Mouse (Mus musculus): ENCODE data around the gene St3gal3. TPM values are rescaled to one million over a fixed set of nuclear protein-coding genes. Genes with fewer than 3 reads are reported as not detected.

The St3gal3 gene
- total and polyA plus RNA-seq, 3 experiments, result 16.4 to 23.3 TPM; not detected in 1

GRCm38 (mm10) chr4:118019640-118020039, 115.1 kb downstream of the St3gal3 start:
- no peak for DNase-seq (ENCODE audit: low read depth, low spot score)
- Histone ChIP-seq H3K4me1 (ENCODE audit: control insufficient read depth in 1 of 2, insufficient read depth in 2 of 2, low read length in 2 of 2) (no peaks in the 10 kb centered on the region), H3K4me3 (ENCODE audit: control insufficient read depth in 1 of 2, insufficient read depth in 1 of 2, low read depth in 2 of 2, low read length in 2 of 2) (no peak overlapping the region), H3K27ac (ENCODE audit: control insufficient read depth, low read depth, low read length) (no peak overlapping the region), H3K36me3 (ENCODE audit: control insufficient read depth in 1 of 2, insufficient read depth in 2 of 2, low read length in 2 of 2) (no peaks in the 10 kb centered on the region), H3K9ac (ENCODE audit: control insufficient read depth, low read depth, low read length, poor library complexity, severe bottlenecking) (no peak overlapping the region), H3K79me2 (ENCODE audit: control insufficient read depth, insufficient read depth, low read length, poor library complexity) (no peaks in the 10 kb centered on the region; the same call in 1 of the 2 replicates), H3K27me3 (ENCODE audit: control insufficient read depth in 1 of 2, insufficient read depth in 2 of 2, low read length in 2 of 2) (no peaks in the 10 kb centered on the region), H3K9me3 (replicated peaks; ENCODE audit: insufficient read depth, low read length) (no peaks in the 10 kb centered on the region)
- no peak for TF ChIP-seq E2F4 (IDR thresholded peaks at IDR 0.05; ENCODE audit: borderline replicate concordance, low read depth, low read length)
- TF ChIP-seq MYB (IDR thresholded peaks at IDR 0.05; ENCODE audit: low read depth, low read length), result no peak
- TF ChIP-seq GATA1 (IDR thresholded peaks at IDR 0.05; ENCODE audit: low read depth, low read length), result no peak
- TF ChIP-seq UBTF (IDR thresholded peaks at IDR 0.05; ENCODE audit: borderline replicate concordance, insufficient read depth, low read depth, low read length), result no peak
- TF ChIP-seq TBP (IDR thresholded peaks at IDR 0.05; ENCODE audit: low read depth, low read length), result no peak
- no peak for TF ChIP-seq CHD2 (IDR thresholded peaks at IDR 0.05; ENCODE audit: low read length)
- no peak for TF ChIP-seq HCFC1 (IDR thresholded peaks at IDR 0.05; ENCODE audit: low read depth, low read length)
- no peak for TF ChIP-seq CTCF (IDR thresholded peaks at IDR 0.05 in 2 of 3, conservative IDR thresholded peaks at IDR 0.05 in 1 of 3; ENCODE audit: control insufficient read depth in 1 of 3, insufficient read depth in 1 of 3, low read depth in 2 of 3, low read length in 3 of 3, poor library complexity in 1 of 3, severe bottlenecking in 1 of 3)
- TF ChIP-seq MAX (IDR thresholded peaks at IDR 0.05; ENCODE audit: low read length), result no peak
- no peak for TF ChIP-seq POLR2A (IDR thresholded peaks at IDR 0.05; ENCODE audit: control insufficient read depth in 1 of 2, insufficient read depth in 1 of 2, low read depth in 1 of 2, low read length in 2 of 2, poor library complexity in 1 of 2)

- TF ChIP-seq ZMIZ1 (IDR thresholded peaks at IDR 0.05; ENCODE audit: low read depth, low read length) (no peak), CHD2 (IDR thresholded peaks at IDR 0.05; ENCODE audit: low read length) (no peak), EP300 (IDR thresholded peaks at IDR 0.05; ENCODE audit: low read depth in 1 of 2, low read length in 2 of 2) (no peak)
- no peaks in the 10 kb centered on the region; a peak in 1 of 4 replicates for H3K36me3 ChIP-seq (ENCODE audit: control insufficient read depth in 1 of 2, insufficient read depth in 2 of 2, low read length in 2 of 2)
- no peaks in the 10 kb centered on the region for H3K27me3 ChIP-seq (ENCODE audit: control insufficient read depth in 1 of 2, insufficient read depth in 2 of 2, low read length in 2 of 2)
- H3K79me2 ChIP-seq (ENCODE audit: control insufficient read depth, insufficient read depth, low read length, poor library complexity), result no peaks in the 10 kb centered on the region; the same call in 1 of the 2 replicates
- no peak overlapping the region for H3K27ac ChIP-seq (ENCODE audit: control insufficient read depth, low read depth, low read length)
- no peak overlapping the region for H3K4me3 ChIP-seq (ENCODE audit: control insufficient read depth in 1 of 2, insufficient read depth in 1 of 2, low read depth in 2 of 2, low read length in 2 of 2)
- no peak for DNase-seq (ENCODE audit: low read depth, low spot score)
- no peaks in the 10 kb centered on the region for H3K4me1 ChIP-seq (ENCODE audit: control insufficient read depth in 1 of 2, insufficient read depth in 2 of 2, low read length in 2 of 2)
- H3K9ac ChIP-seq (ENCODE audit: control insufficient read depth, low read depth, low read length, poor library complexity, severe bottlenecking), result no peak overlapping the region
- H3K9me3 ChIP-seq (replicated peaks; ENCODE audit: insufficient read depth, low read length), result no peaks in the 10 kb centered on the region
Observed at GRCm38 (mm10) chr4:118019218-118019617, 115.5 kb downstream of the St3gal3 start.

DNA sequence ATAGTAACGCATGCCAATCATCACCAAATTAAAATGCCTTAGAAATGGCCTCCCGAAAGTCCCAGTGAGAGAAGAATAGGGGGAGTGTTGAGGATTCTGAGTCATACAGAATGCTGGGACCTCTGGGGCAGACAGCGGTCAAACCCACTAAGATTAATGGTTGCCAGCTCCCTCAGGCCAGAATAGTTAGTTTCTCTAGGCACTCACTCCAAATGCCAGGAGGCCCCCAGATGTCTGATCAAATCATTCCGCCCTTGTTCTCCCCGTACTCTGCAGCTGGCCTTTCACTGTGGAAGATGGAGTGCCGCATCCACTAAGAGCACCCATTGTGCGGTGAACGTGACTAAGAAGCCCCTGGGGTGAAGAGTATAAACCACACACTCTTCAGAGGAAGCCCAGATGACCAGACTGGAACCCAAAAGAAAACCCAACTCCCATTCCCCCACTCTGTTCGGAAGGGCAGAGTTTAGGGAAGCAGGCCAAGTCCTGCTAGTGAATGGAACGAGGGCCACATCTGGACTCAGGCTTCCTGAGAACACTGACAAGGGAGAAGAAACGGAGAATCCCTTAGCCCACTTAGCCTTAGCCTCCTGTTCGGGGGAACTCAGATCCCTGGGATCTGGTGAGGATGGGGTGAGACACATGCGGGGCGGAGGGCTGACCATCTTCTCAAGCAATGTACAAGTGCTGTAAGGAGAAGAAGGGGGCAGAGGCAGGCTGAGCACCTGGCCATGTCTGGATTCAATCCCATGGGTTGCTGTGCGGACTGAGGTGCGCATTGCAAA, 117.5 kb downstream of the St3gal3 start:
- no peaks in the 10 kb centered on the region for H3K27me3 ChIP-seq (ENCODE audit: control insufficient read depth in 1 of 2, insufficient read depth in 2 of 2, low read length in 2 of 2)
- H3K9me3 ChIP-seq (replicated peaks; ENCODE audit: insufficient read depth, low read length), result no peaks in the 10 kb centered on the region
- no peaks in the 10 kb centered on the region for H3K4me1 ChIP-seq (ENCODE audit: control insufficient read depth in 1 of 2, insufficient read depth in 2 of 2, low read length in 2 of 2)
- DNase-seq (ENCODE audit: low read depth, low spot score), result no peak
- H3K9ac ChIP-seq (ENCODE audit: control insufficient read depth, low read depth, low read length, poor library complexity, severe bottlenecking), result no peak overlapping the region
- no peaks in the 10 kb centered on the region; the same call in 1 of the 2 replicates for H3K79me2 ChIP-seq (ENCODE audit: control insufficient read depth, insufficient read depth, low read length, poor library complexity)
- no peak overlapping the region for H3K27ac ChIP-seq (ENCODE audit: control insufficient read depth, low read depth, low read length)
- no peak for TF ChIP-seq POLR2A (IDR thresholded peaks at IDR 0.05; ENCODE audit: control insufficient read depth in 1 of 2, insufficient read depth in 1 of 2, low read depth in 1 of 2, low read length in 2 of 2, poor library complexity in 1 of 2)
- no peak for TF ChIP-seq ZC3H11A (IDR thresholded peaks at IDR 0.05; ENCODE audit: low read depth, low read length)
- no peak for TF ChIP-seq MEF2A (IDR thresholded peaks at IDR 0.05; ENCODE audit: extremely low read depth, insufficient replicate concordance, low read depth, low read length, poor library complexity, severe bottlenecking)
- no peak for TF ChIP-seq MYC (IDR thresholded peaks at IDR 0.05; ENCODE audit: low read depth, low read length)
- TF ChIP-seq GATA1 (IDR thresholded peaks at IDR 0.05; ENCODE audit: low read depth, low read length), result no peak
- TF ChIP-seq NELFE (IDR thresholded peaks at IDR 0.05; ENCODE audit: low read depth, low read length), result no peak
- no peak for TF ChIP-seq E2F4 (IDR thresholded peaks at IDR 0.05; ENCODE audit: borderline replicate concordance, low read depth, low read length)
- TF ChIP-seq MAFK (IDR thresholded peaks at IDR 0.05; ENCODE audit: borderline replicate concordance, low read depth, low read length), result no peak
- no peak for TF ChIP-seq USF1 (IDR thresholded peaks at IDR 0.05; ENCODE audit: low read depth, low read length)
- no peak for TF ChIP-seq POLR2AphosphoS2 (IDR thresholded peaks at IDR 0.05; ENCODE audit: low read length)
- no peak for TF ChIP-seq TBP (IDR thresholded peaks at IDR 0.05; ENCODE audit: low read depth, low read length)
- TF ChIP-seq POLR2AphosphoS5 (IDR thresholded peaks at IDR 0.05; ENCODE audit: borderline replicate concordance, low read depth, low read length), result no peak
- no peak for TF ChIP-seq CHD1 (IDR thresholded peaks at IDR 0.05; ENCODE audit: low read depth, low read length)
- TF ChIP-seq MAX (IDR thresholded peaks at IDR 0.05; ENCODE audit: low read length), result no peak
- no peak for TF ChIP-seq ZKSCAN1 (IDR thresholded peaks at IDR 0.05; ENCODE audit: low read depth, low read length)
- no peak for TF ChIP-seq ZNF384 (IDR thresholded peaks at IDR 0.05; ENCODE audit: low read depth, low read length)
- no peaks in the 10 kb centered on the region; a peak in 1 of 4 replicates for H3K36me3 ChIP-seq (ENCODE audit: control insufficient read depth in 1 of 2, insufficient read depth in 2 of 2, low read length in 2 of 2)
- H3K4me3 ChIP-seq (ENCODE audit: control insufficient read depth in 1 of 2, insufficient read depth in 1 of 2, low read depth in 2 of 2, low read length in 2 of 2), result no peak overlapping the region
